Mouse (Mus musculus): ENCODE data around the gene Taok1. TPM values are rescaled to one million over a fixed set of nuclear protein-coding genes. Genes with fewer than 3 reads are reported as not detected.

Taok1 gene
- polyA plus RNA-seq, 1 experiment from 2014 or later: 23.9 TPM

GRCm38 (mm10) chr11:77502481-77502880, 105.1 kb downstream of the Taok1 start:
- Histone ChIP-seq H3K4me2 (replicated peaks) (no peak overlapping the region), H3K4me1 (replicated peaks) (peaks cover 30% of the 10 kb centered on the region), H3K4me3 (replicated peaks) (no peak overlapping the region), H3K9me3 (no peaks in the 10 kb centered on the region), H3K9ac (replicated peaks) (no peak overlapping the region), H3K27ac (no peak overlapping the region; the same call in 1 of the 2 replicates), H3K27me3 (no peaks in the 10 kb centered on the region), H3K36me3 (peaks cover 75% of the 10 kb centered on the region)
- WGBS: 84% methylated on average over 6 of the region's 6 CpGs
- ATAC-seq: no peak

- Histone ChIP-seq H3K4me2 (replicated peaks) (no peak overlapping the region), H3K9me3 (no peaks in the 10 kb centered on the region), H3K4me1 (replicated peaks) (peaks cover 35% of the 10 kb centered on the region), H3K4me3 (replicated peaks) (no peak overlapping the region), H3K27me3 (no peaks in the 10 kb centered on the region), H3K27ac (no peak overlapping the region), H3K9ac (replicated peaks) (no peak overlapping the region), H3K36me3 (peaks cover 73% of the 10 kb centered on the region)
- 91% methylated on average over 4 of the region's 4 CpGs for WGBS
- no peak for ATAC-seq
Measured at GRCm38 (mm10) chr11:77501971-77502370, 105.6 kb downstream of the Taok1 start.

GRCm38 (mm10) chr11:77501392-77501791, 106.2 kb downstream of the Taok1 start:
- H3K9ac ChIP-seq (replicated peaks): no peak overlapping the region
- peaks cover 39% of the 10 kb centered on the region for H3K4me1 ChIP-seq (replicated peaks)
- peak overlapping the region; percentile 32; the same call in 1 of the 2 replicates for H3K27ac ChIP-seq
- ATAC-seq: peak; percentile 44
- peaks cover 67% of the 10 kb centered on the region for H3K36me3 ChIP-seq
- H3K9me3 ChIP-seq: no peaks in the 10 kb centered on the region
- no peak overlapping the region for H3K4me3 ChIP-seq (replicated peaks)
- H3K4me2 ChIP-seq (replicated peaks): no peak overlapping the region
- WGBS: 26% methylated on average over 5 of the region's 5 CpGs
- no peaks in the 10 kb centered on the region for H3K27me3 ChIP-seq

- no peak overlapping the region; the same call in 1 of the 2 replicates for H3K9ac ChIP-seq (replicated peaks)
- peak overlapping the region; percentile 32; the same call in 1 of the 2 replicates for H3K27ac ChIP-seq
- 77% methylated on average over 17 of the region's 17 CpGs for WGBS
- H3K4me1 ChIP-seq (replicated peaks): peaks cover 46% of the 10 kb centered on the region
- 0 out of 2 replicates have a peak, but pooled peaks have one; percentile 18 for ATAC-seq
- peaks cover 60% of the 10 kb centered on the region for H3K36me3 ChIP-seq
- H3K4me2 ChIP-seq (replicated peaks): no peak overlapping the region
- H3K27me3 ChIP-seq: no peaks in the 10 kb centered on the region
- no peak overlapping the region for H3K4me3 ChIP-seq (replicated peaks)
- H3K9me3 ChIP-seq: no peaks in the 10 kb centered on the region
Measured at GRCm38 (mm10) chr11:77500361-77501325, 107.0 kb downstream of the Taok1 start.

GRCm38 (mm10) chr11:77499354-77499753, 108.3 kb downstream of the Taok1 start:
- WGBS: 87% methylated on average over 7 of the region's 7 CpGs
- Histone ChIP-seq H3K9me3 (no peaks in the 10 kb centered on the region), H3K4me3 (replicated peaks) (no peak overlapping the region), H3K9ac (replicated peaks) (no peak overlapping the region), H3K27ac (no peak overlapping the region), H3K4me1 (replicated peaks) (peaks cover 59% of the 10 kb centered on the region), H3K36me3 (peaks cover 47% of the 10 kb centered on the region), H3K4me2 (replicated peaks) (no peak overlapping the region), H3K27me3 (no peaks in the 10 kb centered on the region)
- ATAC-seq: no peak

- H3K9ac ChIP-seq (replicated peaks): peak overlapping the region; percentile 36; the same call in 1 of the 2 replicates
- no peak overlapping the region for H3K4me3 ChIP-seq (replicated peaks)
- no peak for ATAC-seq
- peak overlapping the region; percentile 44 for H3K27ac ChIP-seq
- H3K4me2 ChIP-seq (replicated peaks): no peak overlapping the region
- WGBS: 69% methylated on average over 12 of the region's 12 CpGs
- peaks cover 65% of the 10 kb centered on the region for H3K4me1 ChIP-seq (replicated peaks)
- no peaks in the 10 kb centered on the region for H3K9me3 ChIP-seq
- no peaks in the 10 kb centered on the region for H3K27me3 ChIP-seq
- peaks cover 38% of the 10 kb centered on the region for H3K36me3 ChIP-seq
Measured at GRCm38 (mm10) chr11:77498261-77499139, 109.1 kb downstream of the Taok1 start.

- Histone ChIP-seq H3K9me3 (no peaks in the 10 kb centered on the region), H3K27ac (peak overlapping the region; percentile 44), H3K9ac (replicated peaks) (peak overlapping the region; percentile 36; the same call in 1 of the 2 replicates), H3K4me1 (replicated peaks) (peaks cover 65% of the 10 kb centered on the region), H3K4me3 (replicated peaks) (no peak overlapping the region), H3K36me3 (peaks cover 32% of the 10 kb centered on the region), H3K27me3 (no peaks in the 10 kb centered on the region), H3K4me2 (replicated peaks) (no peak overlapping the region)
- 15% methylated on average over 4 of the region's 4 CpGs for WGBS
- no peak for ATAC-seq
Measured at GRCm38 (mm10) chr11:77497851-77498250, 109.8 kb downstream of the Taok1 start.

GRCm38 (mm10) chr11:77497341-77497756, 110.3 kb downstream of the Taok1 start:
- H3K4me2 ChIP-seq (replicated peaks): no peak overlapping the region
- H3K27ac ChIP-seq: peak overlapping the region; percentile 44; the same call in 1 of the 2 replicates
- ATAC-seq: no peak
- H3K4me1 ChIP-seq (replicated peaks): peaks cover 70% of the 10 kb centered on the region
- H3K9me3 ChIP-seq: no peaks in the 10 kb centered on the region
- no peak overlapping the region for H3K9ac ChIP-seq (replicated peaks)
- H3K4me3 ChIP-seq (replicated peaks): no peak overlapping the region
- 21% methylated on average over 6 of the region's 6 CpGs for WGBS
- H3K27me3 ChIP-seq: no peaks in the 10 kb centered on the region
- peaks cover 27% of the 10 kb centered on the region for H3K36me3 ChIP-seq

- Histone ChIP-seq H3K4me1 (replicated peaks) (peaks cover 79% of the 10 kb centered on the region), H3K4me3 (replicated peaks) (peak overlapping the region; percentile 97; the same call in 1 of the 2 replicates), H3K36me3 (peaks cover 21% of the 10 kb centered on the region), H3K4me2 (replicated peaks) (peak overlapping the region; percentile 98), H3K27ac (no peak overlapping the region), H3K27me3 (no peaks in the 10 kb centered on the region), H3K9ac (replicated peaks) (peak overlapping the region; percentile 97; the same call in 1 of the 2 replicates), H3K9me3 (no peaks in the 10 kb centered on the region)
- ATAC-seq: no peak
Measured at GRCm38 (mm10) chr11:77495507-77495906, 112.1 kb downstream of the Taok1 start.

- Histone ChIP-seq H3K4me1 (replicated peaks) (peaks cover 78% of the 10 kb centered on the region), H3K4me3 (replicated peaks) (peak overlapping the region; percentile 97)
- ATAC-seq: no peak
Measured at GRCm38 (mm10) chr11:77494782-77495181, 112.8 kb downstream of the Taok1 start.

GRCm38 (mm10) chr11:77494344-77494676, 113.3 kb downstream of the Taok1 start:
- Histone ChIP-seq H3K27ac (peak overlapping the region; percentile 89), H3K4me1 (replicated peaks) (peaks cover 78% of the 10 kb centered on the region), H3K4me3 (replicated peaks) (peak overlapping the region; percentile 97), H3K27me3 (no peaks in the 10 kb centered on the region), H3K9ac (replicated peaks) (peak overlapping the region; percentile 97), H3K9me3 (no peaks in the 10 kb centered on the region), H3K4me2 (replicated peaks) (peak overlapping the region; percentile 98), H3K36me3 (peaks cover 9% of the 10 kb centered on the region)
- 34% methylated on average over 4 of the region's 4 CpGs for WGBS
- ATAC-seq: no peak

More at GRCm38 (mm10) chr11:77494782-77495181, 112.8 kb downstream of the Taok1 start:
- Histone ChIP-seq H3K9me3 (no peaks in the 10 kb centered on the region), H3K9ac (replicated peaks) (peak overlapping the region; percentile 97), H3K36me3 (peaks cover 14% of the 10 kb centered on the region), H3K27me3 (no peaks in the 10 kb centered on the region), H3K27ac (0 out of 2 replicates have a peak overlapping the region, but pooled peaks have one; percentile 89), H3K4me2 (replicated peaks) (peak overlapping the region; percentile 98)
- WGBS: 70% methylated on average over 6 of the region's 6 CpGs
